Mouse (Mus musculus) heart, embryonic 15.5 days (tissue): ENCODE data around the gene Gast. TPM values are rescaled to one million over a fixed set of nuclear protein-coding genes. Genes with fewer than 3 reads are reported as not detected.
"Not testable (repeated sequence)": the region's sequence is repeated elsewhere in the genome, so short reads cannot be mapped to it uniquely, and the experiment has no call there.

ENCODE experiments used
- ATAC-seq: fragments of 200-750 bp; cut with Nextera tagmentation; replicated peaks from 2 replicates; pipeline ENCODE4 v1.8.0; 2017; ENCODE audit warnings: low read depth, moderate TSS enrichment; ENCODE audit not compliant: insufficient number of reproducible peaks, insufficient read depth, low FRiP score
- H3K27ac ChIP-seq: fragments of 300-500 bp; sonication (generic); 2 replicates; pipeline ENCODE4 v1.5.1; 2015; ENCODE audit warnings: mild to moderate bottlenecking, inconsistent platforms
- H3K27me3 ChIP-seq: fragments of 300-500 bp; sonication (generic); 2 replicates; pipeline ENCODE4 v1.6.1; 2015; ENCODE audit warnings: inconsistent platforms
- H3K36me3 ChIP-seq: fragments of 300-500 bp; sonication (generic); 2 replicates; pipeline ENCODE4 v1.6.1; 2015; ENCODE audit warnings: mild to moderate bottlenecking, inconsistent platforms
- H3K4me1 ChIP-seq: fragments of 300-500 bp; sonication (generic); replicated peaks from 2 replicates; pipeline ENCODE4 v1.6.1; 2015; ENCODE audit warnings: inconsistent platforms
- H3K4me2 ChIP-seq: fragments of 300-500 bp; sonication (generic); 2 replicates; pipeline ENCODE4 v1.6.1; 2015; ENCODE audit warnings: inconsistent platforms, mild to moderate bottlenecking, moderate library complexity
- H3K4me3 ChIP-seq: fragments of 300-500 bp; sonication (generic); 2 replicates; pipeline ENCODE4 v1.5.1; 2015; ENCODE audit warnings: mild to moderate bottlenecking, inconsistent platforms
- H3K9ac ChIP-seq: fragments of 300-500 bp; sonication (generic); 2 replicates; pipeline ENCODE4 v1.6.1; 2015; ENCODE audit warnings: mild to moderate bottlenecking, inconsistent platforms
- H3K9me3 ChIP-seq: fragments of 300-500 bp; sonication (generic); replicated peaks from 2 replicates; pipeline ENCODE4 v1.6.1; 2016; ENCODE audit warnings: inconsistent platforms
- WGBS: fragments of 180-500 bp; shearing (Covaris S2); methylation state at CpG from one replicate; pipeline ENCODE4 v1.1.7; 2015; ENCODE audit warnings: mixed read lengths; 5-methylcytosine and 5-hydroxymethylcytosine counted together
- polyA plus RNA-seq: library from polyadenylated mRNA; unstranded; fragments of >200 nt; fragmentation: Nextera tagmentation; extraction: Ambion mirVana; gene quantifications from 2 replicates; pipeline ENCODE4 v1.2.1, GENCODE M21; 2015

Gene Gast
- polyA plus RNA-seq, 1 experiment from 2014 or later = not detected

- Histone ChIP-seq H3K4me3 (no peak overlapping the region), H3K36me3 (no peaks in the 10 kb centered on the region), H3K9ac (no peak overlapping the region), H3K4me2 (no peak overlapping the region), H3K27me3 (no peaks in the 10 kb centered on the region), H3K9me3 (no peaks in the 10 kb centered on the region), H3K27ac (no peak overlapping the region), H3K4me1 (peaks cover 11% of the 10 kb centered on the region)
- 86% methylated on average over 5 of the region's 5 CpGs for WGBS
- no peak for ATAC-seq
Observed at GRCm38 (mm10) chr11:100307900-100308299, 26.3 kb upstream of the Gast start.

GRCm38 (mm10) chr11:100308672-100309071 is 25.5 kb upstream of the Gast start:
- 92% methylated on average over 6 of the region's 6 CpGs for WGBS
- H3K4me2 ChIP-seq, H3K4me3 ChIP-seq, ATAC-seq, H3K9me3 ChIP-seq, H3K27me3 ChIP-seq, H3K36me3 ChIP-seq, H3K9ac ChIP-seq, H3K27ac ChIP-seq: not testable (repeated sequence)
- H3K4me1 ChIP-seq = peaks cover 11% of the 10 kb centered on the region

GRCm38 (mm10) chr11:100311656-100312055 is 22.6 kb upstream of the Gast start:
- no peak for ATAC-seq
- Histone ChIP-seq H3K4me1 (peaks cover 11% of the 10 kb centered on the region), H3K27me3 (no peaks in the 10 kb centered on the region), H3K9me3 (no peaks in the 10 kb centered on the region), H3K36me3 (no peaks in the 10 kb centered on the region), H3K9ac (no peak overlapping the region), H3K4me2 (peak overlapping the region; percentile 26; the same call in 1 of the 2 replicates), H3K27ac (peak overlapping the region; percentile 80), H3K4me3 (no peak overlapping the region)
- WGBS = 44% methylated on average over 1 of the region's 1 CpGs

GRCm38 (mm10) chr11:100312096-100312679 is 22.0 kb upstream of the Gast start:
- no peak; the same call in 1 of the 2 replicates for ATAC-seq
- Histone ChIP-seq H3K9me3 (no peaks in the 10 kb centered on the region), H3K4me2 (peak overlapping the region; percentile 26; the same call in 1 of the 2 replicates), H3K36me3 (no peaks in the 10 kb centered on the region), H3K9ac (no peak overlapping the region), H3K27ac (peak overlapping the region; percentile 80), H3K4me3 (no peak overlapping the region), H3K4me1 (peaks cover 11% of the 10 kb centered on the region), H3K27me3 (no peaks in the 10 kb centered on the region)
- WGBS = 29% methylated on average over 5 of the region's 5 CpGs

GRCm38 (mm10) chr11:100313424-100313823 is 20.8 kb upstream of the Gast start:
- peaks cover 11% of the 10 kb centered on the region for H3K4me1 ChIP-seq
- no peaks in the 10 kb centered on the region for H3K9me3 ChIP-seq
- H3K36me3 ChIP-seq = no peaks in the 10 kb centered on the region
- no peak overlapping the region for H3K4me2 ChIP-seq
- H3K4me3 ChIP-seq = no peak overlapping the region
- ATAC-seq = no peak
- no peak overlapping the region for H3K9ac ChIP-seq
- H3K27me3 ChIP-seq = no peaks in the 10 kb centered on the region
- 89% methylated on average over 6 of the region's 6 CpGs for WGBS
- no peak overlapping the region for H3K27ac ChIP-seq

GRCm38 (mm10) chr11:100315439-100315838 is 18.8 kb upstream of the Gast start:
- Histone ChIP-seq H3K27me3 (no peaks in the 10 kb centered on the region), H3K9me3 (no peaks in the 10 kb centered on the region), H3K9ac (no peak overlapping the region), H3K36me3 (no peaks in the 10 kb centered on the region), H3K27ac (no peak overlapping the region), H3K4me1 (peaks cover 14% of the 10 kb centered on the region), H3K4me2 (no peak overlapping the region), H3K4me3 (no peak overlapping the region)
- 84% methylated on average over 5 of the region's 5 CpGs for WGBS
- no peak for ATAC-seq

- no peak overlapping the region for H3K27ac ChIP-seq
- no peak overlapping the region for H3K9ac ChIP-seq
- 64% methylated on average over 6 of the region's 6 CpGs for WGBS
- no peaks in the 10 kb centered on the region for H3K27me3 ChIP-seq
- no peak for ATAC-seq
- H3K4me2 ChIP-seq = no peak overlapping the region
- peaks cover 19% of the 10 kb centered on the region for H3K36me3 ChIP-seq
- no peak overlapping the region for H3K4me3 ChIP-seq
- no peaks in the 10 kb centered on the region for H3K9me3 ChIP-seq
- peaks cover 15% of the 10 kb centered on the region for H3K4me1 ChIP-seq
Observed at GRCm38 (mm10) chr11:100317826-100318380, 16.3 kb upstream of the Gast start.

- H3K36me3 ChIP-seq = peaks cover 19% of the 10 kb centered on the region
- H3K9me3 ChIP-seq = no peaks in the 10 kb centered on the region
- H3K4me2 ChIP-seq = peak overlapping the region; percentile 59
- H3K9ac ChIP-seq = no peak overlapping the region
- peaks cover 15% of the 10 kb centered on the region for H3K4me1 ChIP-seq
- no peaks in the 10 kb centered on the region for H3K27me3 ChIP-seq
- WGBS = 80% methylated on average over 10 of the region's 10 CpGs
- no peak for ATAC-seq
- H3K27ac ChIP-seq = peak overlapping the region; percentile 40; the same call in 1 of the 2 replicates
- H3K4me3 ChIP-seq = peak overlapping the region; percentile 89
Observed at GRCm38 (mm10) chr11:100318529-100319451, 15.4 kb upstream of the Gast start.

GRCm38 (mm10) chr11:100319492-100320171 is 14.6 kb upstream of the Gast start, which contains the start of gene Eif1:
Gene Eif1 (plus strand): TSS chr11:100319885.
- Histone ChIP-seq H3K27ac (peak within 1 kb of the TSS; percentile 100), H3K4me2 (peak within 1 kb of the TSS; percentile 82), H3K36me3 (peaks cover 19% of the 10 kb centered on the region), H3K4me3 (peak within 1 kb of the TSS; percentile 89), H3K4me1 (peaks cover 15% of the 10 kb centered on the region), H3K27me3 (no peaks in the 10 kb centered on the region), H3K9ac (peak within 1 kb of the TSS; percentile 98), H3K9me3 (no peaks in the 10 kb centered on the region)
- peak; percentile 94 for ATAC-seq
- under 1% methylated on average over 56 of the region's 58 CpGs for WGBS

GRCm38 (mm10) chr11:100320172-100320630 is 14.0 kb upstream of the Gast start:
- peak; percentile 90 for ATAC-seq

More at GRCm38 (mm10) chr11:100320172-100320630, 14.0 kb upstream of the Gast start:
- peak overlapping the region; percentile 100 for H3K27ac ChIP-seq
- H3K4me1 ChIP-seq = peaks cover 15% of the 10 kb centered on the region
- H3K27me3 ChIP-seq = no peaks in the 10 kb centered on the region
- no peaks in the 10 kb centered on the region for H3K9me3 ChIP-seq
- H3K4me3 ChIP-seq = peak overlapping the region; percentile 89
- H3K9ac ChIP-seq = peak overlapping the region; percentile 98
- whole genome bisulfite sequencing = under 1% methylated on average over 39 of the region's 40 CpGs
- H3K4me2 ChIP-seq = peak overlapping the region; percentile 82
- H3K36me3 ChIP-seq = peaks cover 19% of the 10 kb centered on the region
